Mouse (Mus musculus) kidney, embryonic 15.5 days (tissue): ENCODE measurements around the gene Psmb11. TPM values are rescaled to one million over a fixed set of nuclear protein-coding genes. Genes with fewer than 3 reads are reported as not detected.

Experiments used
- ATAC-seq: fragments of 200-750 bp; cut with Nextera tagmentation; replicated peaks from 2 replicates; pipeline ENCODE4 v1.8.0; 2017; ENCODE audit warnings: moderate TSS enrichment; ENCODE audit not compliant: low FRiP score
- H3K27ac ChIP-seq: fragments of 300-500 bp; sonication (generic); 2 replicates; pipeline ENCODE4 v1.5.1; 2015; ENCODE audit warnings: mild to moderate bottlenecking, inconsistent platforms
- H3K27me3 ChIP-seq: fragments of 300-500 bp; sonication (generic); 2 replicates; pipeline ENCODE4 v1.6.1; 2015; ENCODE audit warnings: inconsistent platforms
- H3K36me3 ChIP-seq: fragments of 300-500 bp; sonication (generic); 2 replicates; pipeline ENCODE4 v1.6.1; 2015; ENCODE audit warnings: inconsistent platforms
- H3K4me1 ChIP-seq: fragments of 300-500 bp; sonication (generic); 2 replicates; pipeline ENCODE4 v1.6.1; 2015; ENCODE audit warnings: inconsistent platforms
- H3K4me2 ChIP-seq: fragments of 300-500 bp; sonication (generic); 2 replicates; pipeline ENCODE4 v1.6.1; 2015; ENCODE audit warnings: moderate library complexity, mild to moderate bottlenecking, inconsistent platforms
- H3K4me3 ChIP-seq: fragments of 300-500 bp; sonication (generic); replicated peaks from 2 replicates; pipeline ENCODE4 v1.5.1; 2015; ENCODE audit warnings: mild to moderate bottlenecking, inconsistent platforms
- H3K9ac ChIP-seq: fragments of 300-500 bp; sonication (generic); 2 replicates; pipeline ENCODE4 v1.6.1; 2015; ENCODE audit warnings: mild to moderate bottlenecking, inconsistent platforms
- H3K9me3 ChIP-seq: fragments of 300-500 bp; sonication (generic); replicated peaks from 2 replicates; pipeline ENCODE4 v1.6.1; 2016; ENCODE audit warnings: inconsistent platforms
- WGBS: fragments of 180-500 bp; shearing (Covaris S2); methylation state at CpG from one replicate; pipeline ENCODE4 v1.1.7; 2015; ENCODE audit warnings: mixed read lengths; 5-methylcytosine and 5-hydroxymethylcytosine counted together
- polyA plus RNA-seq: library from polyadenylated mRNA; unstranded; fragments of >200 nt; fragmentation: Nextera tagmentation; extraction: Ambion mirVana; gene quantifications from 2 replicates; pipeline ENCODE4 v1.2.1, GENCODE M21; 2015

The Psmb11 gene
- polyA plus RNA-seq, 1 experiment from 2014 or later = not detected

DNA sequence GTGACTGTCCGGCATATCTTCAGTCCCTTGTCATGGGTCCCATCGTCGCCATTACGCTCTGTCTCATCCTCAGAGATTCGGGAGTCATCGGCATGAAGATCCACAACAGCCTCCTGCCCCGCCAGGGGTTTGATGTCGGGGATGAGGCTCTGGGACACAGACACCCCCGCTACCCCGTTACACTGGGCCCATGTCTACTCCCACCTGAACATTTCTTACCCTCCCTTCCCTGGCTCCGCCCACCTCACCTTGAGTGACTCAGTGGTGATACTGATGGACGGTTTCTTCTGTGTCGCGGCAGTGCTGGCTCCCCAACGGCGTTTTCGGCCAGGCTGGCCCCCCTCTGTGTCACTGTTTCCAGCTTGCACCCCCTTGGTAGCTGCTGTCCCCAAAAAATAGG, 25.2 kb downstream of the Psmb11 start:
- H3K9me3 ChIP-seq = no peaks in the 10 kb centered on the region
- H3K4me3 ChIP-seq = no peak overlapping the region
- H3K36me3 ChIP-seq = peaks cover 91% of the 10 kb centered on the region
- H3K27me3 ChIP-seq = no peaks in the 10 kb centered on the region
- no peak overlapping the region for H3K4me2 ChIP-seq
- H3K27ac ChIP-seq = no peak overlapping the region
- H3K9ac ChIP-seq = no peak overlapping the region
- ATAC-seq = no peak
- WGBS = 92% methylated on average over 17 of the region's 17 CpGs
- peaks cover 28% of the 10 kb centered on the region for H3K4me1 ChIP-seq

DNA sequence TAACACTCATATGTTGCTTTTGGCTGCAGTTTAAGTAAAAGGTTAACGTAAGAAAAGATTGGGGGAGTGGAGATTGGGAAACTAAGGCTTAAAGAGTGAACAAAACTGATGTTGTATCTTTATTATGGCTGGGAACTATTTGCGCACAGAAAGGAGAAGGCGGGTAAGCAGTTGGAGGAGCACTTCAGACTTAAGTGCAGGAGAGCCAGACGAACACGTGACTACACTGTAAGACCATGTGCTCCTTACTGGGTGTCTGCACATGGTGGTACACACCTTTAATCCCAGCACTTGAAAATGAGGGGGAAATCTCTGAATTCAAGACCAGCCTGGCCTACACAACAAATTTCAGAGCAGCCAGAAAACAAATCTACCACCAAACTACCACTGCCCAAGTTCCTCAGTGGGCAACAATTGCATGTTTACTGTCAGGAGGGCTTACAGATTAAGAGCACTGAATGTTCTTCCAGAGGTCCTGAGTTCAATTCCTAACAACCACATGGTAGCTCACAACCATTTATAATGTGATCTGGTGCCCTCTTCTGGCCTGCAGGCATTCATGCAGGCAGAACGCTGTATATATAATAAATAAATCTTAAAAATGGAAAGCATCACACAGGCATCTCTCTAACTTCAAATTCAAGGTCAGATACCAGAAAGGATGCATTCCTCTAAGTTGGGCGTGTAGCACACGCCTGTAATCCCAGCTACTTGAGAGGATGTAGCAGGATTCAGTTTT, 25.8 kb downstream of the Psmb11 start:
- no peak overlapping the region for H3K9ac ChIP-seq
- H3K27ac ChIP-seq = no peak overlapping the region
- ATAC-seq = no peak
- no peaks in the 10 kb centered on the region for H3K9me3 ChIP-seq
- H3K4me3 ChIP-seq = no peak overlapping the region
- no peaks in the 10 kb centered on the region for H3K27me3 ChIP-seq
- no peak overlapping the region for H3K4me2 ChIP-seq
- H3K4me1 ChIP-seq = peaks cover 30% of the 10 kb centered on the region
- H3K36me3 ChIP-seq = peaks cover 96% of the 10 kb centered on the region
- WGBS = 89% methylated on average over 8 of the region's 8 CpGs

DNA sequence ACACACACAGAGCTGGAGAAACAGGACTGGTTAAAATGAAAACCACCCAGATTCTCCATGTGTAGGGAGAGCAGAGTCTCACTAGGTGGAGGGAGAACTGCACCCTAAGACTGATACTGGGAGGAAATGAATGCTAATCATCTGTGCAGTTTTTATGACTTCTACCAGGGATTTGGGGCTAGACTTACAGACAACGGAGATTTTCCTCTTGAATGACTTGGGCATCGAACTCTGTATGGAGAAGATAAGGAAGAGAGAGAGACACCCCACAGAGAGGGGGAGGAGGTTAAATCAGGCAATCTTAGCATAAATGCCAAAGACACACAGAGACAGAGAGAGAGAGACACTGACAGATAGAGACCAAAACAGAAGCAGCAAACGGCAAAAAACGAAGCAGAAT, 26.7 kb downstream of the Psmb11 start:
- 79% methylated on average over 4 of the region's 4 CpGs for WGBS
- no peak overlapping the region for H3K9ac ChIP-seq
- ATAC-seq = no peak
- H3K27me3 ChIP-seq = no peaks in the 10 kb centered on the region
- peaks cover 87% of the 10 kb centered on the region for H3K36me3 ChIP-seq
- H3K4me2 ChIP-seq = no peak overlapping the region
- no peak overlapping the region for H3K4me3 ChIP-seq
- H3K4me1 ChIP-seq = peaks cover 38% of the 10 kb centered on the region
- no peak overlapping the region for H3K27ac ChIP-seq
- H3K9me3 ChIP-seq = no peaks in the 10 kb centered on the region

DNA sequence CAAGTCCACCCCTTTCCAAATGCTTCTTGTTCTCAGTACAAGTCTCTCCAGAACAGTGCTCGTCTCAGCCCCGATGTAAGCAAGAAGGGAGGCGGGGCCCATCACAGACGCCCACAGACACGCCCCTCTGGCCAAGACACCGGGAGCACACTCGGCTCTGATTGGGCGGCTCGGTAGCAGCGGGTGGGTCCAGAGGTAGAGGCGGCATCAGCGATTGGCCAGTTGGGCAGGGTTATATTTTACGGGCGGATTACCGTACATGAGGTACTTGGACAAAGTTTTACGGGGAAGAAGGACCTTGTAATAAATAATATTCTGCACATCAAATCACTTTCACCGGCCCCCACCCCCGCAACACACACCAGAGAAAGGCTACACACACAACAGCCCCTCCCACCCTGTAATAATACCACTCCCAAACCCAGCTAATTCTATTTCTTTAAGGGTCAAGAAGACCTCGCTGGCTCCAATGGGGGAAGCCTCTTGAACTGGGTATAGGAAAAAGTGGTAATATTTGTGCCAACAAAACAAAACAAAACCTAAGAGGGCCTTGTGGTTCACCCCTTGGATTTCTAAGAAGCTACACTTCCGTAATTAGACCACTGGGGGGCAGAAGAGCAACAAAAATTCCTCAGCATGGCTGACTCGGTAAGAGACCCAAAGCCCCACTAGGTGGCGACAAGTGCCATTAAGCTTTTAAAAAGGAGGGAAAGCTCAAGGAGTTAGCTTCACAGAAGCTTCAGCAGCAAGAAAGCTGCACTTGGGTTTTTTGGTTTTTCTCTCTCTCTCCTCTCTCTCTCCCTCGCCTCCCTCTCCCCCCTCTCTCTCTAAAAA, 29.6 kb downstream of the Psmb11 start:
- ATAC-seq = peak; percentile 24
- Histone ChIP-seq H3K27ac (peak overlapping the region; percentile 88), H3K27me3 (no peaks in the 10 kb centered on the region), H3K36me3 (peaks cover 76% of the 10 kb centered on the region), H3K4me1 (peaks cover 49% of the 10 kb centered on the region), H3K9ac (no peak overlapping the region), H3K4me2 (no peak overlapping the region), H3K9me3 (no peaks in the 10 kb centered on the region), H3K4me3 (no peak overlapping the region)
- WGBS = 65% methylated on average over 23 of the region's 23 CpGs

DNA sequence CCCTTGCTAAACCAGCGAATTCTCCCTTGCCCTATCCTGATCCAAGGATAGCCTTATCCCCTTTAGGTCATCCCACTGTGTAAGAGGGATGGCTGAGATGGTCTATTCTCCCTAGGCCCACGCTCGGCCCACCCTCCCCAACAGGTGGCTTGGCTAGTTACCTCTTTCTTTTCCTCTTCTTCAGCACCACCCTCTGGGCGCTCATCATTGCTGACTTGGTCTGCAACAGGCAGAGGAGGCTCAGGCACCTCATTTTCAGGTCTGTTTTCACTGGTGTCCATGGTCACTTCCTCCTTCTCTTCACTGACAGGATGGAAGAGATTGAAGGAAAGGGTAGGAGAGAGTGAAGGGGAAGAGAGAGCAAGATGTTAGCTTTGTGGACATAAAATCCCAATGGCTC, 30.3 kb downstream of the Psmb11 start:
- H3K27ac ChIP-seq = peak overlapping the region; percentile 88
- peaks cover 49% of the 10 kb centered on the region for H3K4me1 ChIP-seq
- peaks cover 76% of the 10 kb centered on the region for H3K36me3 ChIP-seq
- peak overlapping the region; percentile 79 for H3K4me2 ChIP-seq
- 79% methylated on average over 4 of the region's 4 CpGs for WGBS
- H3K9me3 ChIP-seq = no peaks in the 10 kb centered on the region
- no peak for ATAC-seq
- peak overlapping the region; percentile 86 for H3K9ac ChIP-seq
- H3K4me3 ChIP-seq = 0 out of 2 replicates have a peak overlapping the region, but pooled peaks have one; percentile 71
- H3K27me3 ChIP-seq = no peaks in the 10 kb centered on the region

DNA sequence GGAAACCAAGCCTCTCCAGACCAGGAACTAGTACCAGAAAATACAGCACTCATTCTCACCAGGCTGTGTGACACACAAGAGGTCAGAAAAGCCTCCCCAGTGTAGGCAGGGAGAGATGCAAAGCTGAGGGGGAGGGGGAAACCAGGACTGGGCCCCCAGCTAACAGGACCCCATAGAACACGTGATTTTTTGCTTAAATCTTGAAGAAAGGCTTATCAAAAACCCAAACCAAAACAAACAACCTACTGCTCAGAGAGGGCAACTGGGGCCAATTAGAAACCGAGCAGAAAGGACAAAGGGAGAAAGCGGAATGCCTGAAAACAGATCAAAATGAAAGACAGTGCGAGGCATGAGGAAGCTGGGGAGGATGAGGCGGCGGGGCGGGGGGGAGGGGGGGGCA, 31.6 kb downstream of the Psmb11 start:
- H3K36me3 ChIP-seq = peaks cover 76% of the 10 kb centered on the region
- no peaks in the 10 kb centered on the region for H3K27me3 ChIP-seq

DNA sequence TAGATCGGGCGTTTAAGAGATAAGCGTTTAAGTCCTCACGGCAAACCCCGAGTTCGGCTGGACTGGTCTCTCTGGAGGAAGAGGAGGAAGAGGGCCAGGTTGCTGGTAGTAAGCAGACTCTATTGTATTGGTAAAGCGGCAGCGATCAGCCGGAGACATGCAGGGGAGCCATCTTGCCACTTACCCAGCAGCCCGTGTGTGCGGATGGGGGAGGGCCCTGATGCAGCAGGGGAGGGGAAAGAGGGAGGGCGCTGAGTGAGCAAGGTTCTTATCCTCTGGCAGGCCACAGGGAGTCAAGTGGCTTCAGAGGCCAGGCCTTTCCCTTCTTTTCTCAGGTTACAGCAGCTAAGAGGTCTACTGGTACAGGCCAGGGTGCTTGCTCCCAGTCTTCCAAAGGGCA, 32.3 kb downstream of the Psmb11 start:
- Histone ChIP-seq H3K9me3 (no peaks in the 10 kb centered on the region), H3K27me3 (no peaks in the 10 kb centered on the region), H3K27ac (peak overlapping the region; percentile 88), H3K4me3 (peak overlapping the region; percentile 71), H3K36me3 (peaks cover 76% of the 10 kb centered on the region), H3K4me1 (peaks cover 47% of the 10 kb centered on the region), H3K4me2 (peak overlapping the region; percentile 79), H3K9ac (peak overlapping the region; percentile 86)
- ATAC-seq = peak; percentile 92
- WGBS = 0% methylated on average over 12 of the region's 12 CpGs

More for the DNA sequence above, 31.6 kb downstream of the Psmb11 start:
- Histone ChIP-seq H3K9me3 (no peaks in the 10 kb centered on the region), H3K9ac (peak overlapping the region; percentile 86), H3K4me1 (peaks cover 49% of the 10 kb centered on the region), H3K27ac (peak overlapping the region; percentile 88), H3K4me2 (peak overlapping the region; percentile 79), H3K4me3 (peak overlapping the region; percentile 71)
- no peak for ATAC-seq
- WGBS = 0% methylated on average over 7 of the region's 7 CpGs

DNA sequence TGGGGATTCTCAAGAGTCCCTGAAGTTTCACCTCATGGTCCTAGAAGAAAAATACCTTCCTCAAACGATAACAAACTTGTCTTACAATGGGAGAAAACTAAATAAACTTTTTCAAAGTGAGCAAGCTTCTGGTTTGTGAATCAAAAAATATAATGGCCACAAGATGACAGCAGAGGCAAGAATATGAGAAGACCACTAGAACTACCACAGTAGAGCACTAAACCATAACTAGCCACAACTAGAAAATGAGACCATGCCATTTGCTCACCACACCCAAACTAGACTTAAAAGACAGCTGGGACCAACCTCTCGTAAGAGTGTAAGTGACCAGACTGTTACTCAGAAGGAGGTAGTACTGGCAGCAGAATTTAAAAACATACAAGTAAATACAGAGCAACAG, 38.8 kb downstream of the Psmb11 start:
- WGBS = 88% methylated on average over 2 of the region's 2 CpGs
- H3K27me3 ChIP-seq = no peaks in the 10 kb centered on the region
- H3K4me1 ChIP-seq = no peaks in the 10 kb centered on the region
- no peak overlapping the region for H3K4me2 ChIP-seq
- no peak overlapping the region for H3K9ac ChIP-seq
- ATAC-seq = no peak
- no peak overlapping the region for H3K4me3 ChIP-seq
- H3K27ac ChIP-seq = no peak overlapping the region
- no peaks in the 10 kb centered on the region for H3K9me3 ChIP-seq
- peaks cover 100% of the 10 kb centered on the region for H3K36me3 ChIP-seq

DNA sequence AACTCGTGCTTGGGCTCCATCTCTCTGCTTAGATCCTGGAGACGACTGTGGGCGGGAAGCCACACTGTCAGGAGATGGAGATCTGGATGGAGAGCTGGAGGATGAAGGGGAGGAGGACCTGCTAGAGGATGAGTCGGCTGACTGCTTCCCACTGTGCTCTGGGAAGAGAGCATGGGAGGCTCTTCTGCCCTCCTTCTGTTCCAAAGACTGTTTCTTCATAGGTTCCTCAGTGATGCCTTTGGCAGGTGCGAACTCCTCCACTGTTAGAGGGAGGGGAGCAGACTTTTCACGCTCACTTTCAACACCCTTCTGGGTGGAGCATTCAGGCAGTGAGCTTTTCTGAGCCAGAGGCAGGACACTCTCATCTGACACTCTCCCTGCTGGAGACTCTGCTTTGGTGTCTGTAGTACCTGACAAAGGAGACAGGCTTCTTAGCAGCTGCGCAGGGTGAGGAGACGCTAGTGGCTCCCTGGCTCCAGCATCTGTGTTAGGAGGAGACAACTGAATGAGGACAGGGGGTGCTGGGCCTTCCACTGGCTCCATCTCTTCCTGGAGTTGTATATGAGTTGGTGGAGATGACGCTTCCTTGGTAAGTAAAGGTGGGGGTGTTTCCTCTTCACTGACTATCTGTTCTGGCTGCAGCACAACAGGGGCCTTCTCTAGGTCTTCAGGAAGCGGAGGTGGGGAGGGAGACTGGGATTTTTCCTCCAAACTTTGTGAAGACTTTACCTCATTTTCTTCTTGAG, 43.4 kb downstream of the Psmb11 start:
- no peaks in the 10 kb centered on the region for H3K27me3 ChIP-seq
- H3K4me1 ChIP-seq = no peaks in the 10 kb centered on the region
- no peaks in the 10 kb centered on the region for H3K9me3 ChIP-seq
- no peak overlapping the region for H3K4me3 ChIP-seq
- H3K9ac ChIP-seq = no peak overlapping the region
- WGBS = 86% methylated on average over 10 of the region's 10 CpGs
- no peak for ATAC-seq
- no peak overlapping the region for H3K4me2 ChIP-seq
- peaks cover 97% of the 10 kb centered on the region for H3K36me3 ChIP-seq
- H3K27ac ChIP-seq = no peak overlapping the region

DNA sequence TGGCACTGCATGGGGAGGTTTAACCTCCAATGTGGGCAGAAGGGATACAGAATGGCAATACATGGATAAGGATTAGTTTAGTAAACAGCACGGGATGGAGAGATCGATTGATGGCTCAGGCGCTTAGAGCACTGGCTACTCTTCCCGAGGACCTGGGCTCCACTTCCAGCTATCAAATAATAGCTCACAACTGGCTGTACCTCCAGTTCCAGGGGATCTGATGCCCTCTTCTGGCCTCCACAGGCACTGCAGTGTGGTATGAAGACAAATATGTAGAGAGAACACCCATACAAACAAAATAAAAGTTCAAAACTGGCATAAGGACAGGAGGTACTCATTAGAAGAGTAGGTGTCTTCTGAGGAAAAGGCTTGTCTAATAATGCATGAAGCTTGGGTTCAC, 48.1 kb downstream of the Psmb11 start:
- WGBS = 85% methylated on average over 4 of the region's 4 CpGs
- Histone ChIP-seq H3K9ac (no peak overlapping the region), H3K27me3 (no peaks in the 10 kb centered on the region), H3K4me3 (no peak overlapping the region), H3K36me3 (peaks cover 89% of the 10 kb centered on the region), H3K4me2 (no peak overlapping the region), H3K9me3 (no peaks in the 10 kb centered on the region), H3K4me1 (no peaks in the 10 kb centered on the region), H3K27ac (no peak overlapping the region)
- ATAC-seq = no peak

DNA sequence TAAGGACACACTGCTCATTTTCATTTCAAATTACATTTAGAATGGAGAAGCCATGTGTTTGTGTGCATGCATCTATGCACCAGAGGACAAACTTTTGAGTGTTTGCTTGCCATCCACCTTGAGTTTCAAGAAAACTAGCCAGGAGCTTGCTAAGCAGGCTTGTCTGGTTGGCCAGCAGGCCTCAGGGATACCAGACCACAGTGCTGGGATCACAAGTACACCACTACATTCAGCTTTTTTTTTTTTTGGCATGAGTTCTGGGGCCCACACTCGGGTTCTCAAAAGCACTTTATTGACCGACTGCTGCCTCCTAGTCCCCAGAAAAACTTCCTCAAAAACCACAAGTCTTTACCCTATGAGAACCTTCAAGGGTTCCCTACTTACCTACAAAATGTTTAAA, 53.1 kb downstream of the Psmb11 start:
- H3K9me3 ChIP-seq = no peaks in the 10 kb centered on the region
- H3K27me3 ChIP-seq = no peaks in the 10 kb centered on the region
- 71% methylated on average over 2 of the region's 2 CpGs for WGBS
- no peaks in the 10 kb centered on the region for H3K4me1 ChIP-seq
- no peak overlapping the region for H3K4me3 ChIP-seq
- H3K9ac ChIP-seq = no peak overlapping the region
- ATAC-seq = no peak
- no peak overlapping the region for H3K4me2 ChIP-seq
- peaks cover 88% of the 10 kb centered on the region for H3K36me3 ChIP-seq
- no peak overlapping the region for H3K27ac ChIP-seq

DNA sequence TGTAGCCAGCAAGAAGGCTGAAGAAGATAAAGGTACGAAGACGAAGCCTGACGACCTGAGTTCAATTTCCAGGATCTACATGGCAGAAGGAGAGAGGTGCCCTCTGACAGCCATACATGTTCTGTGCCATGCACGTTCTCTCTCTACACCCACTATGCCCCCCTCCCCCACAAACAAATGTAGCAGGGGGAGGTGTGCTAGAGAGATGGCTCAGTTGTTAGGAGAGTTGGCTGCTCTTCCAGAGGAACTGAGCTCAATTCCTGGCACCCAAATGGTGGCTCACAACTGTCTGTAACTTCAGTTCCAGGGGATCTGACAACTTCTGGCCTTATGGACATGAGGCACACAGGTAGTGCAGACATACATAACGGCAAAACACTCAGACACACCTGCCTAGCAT, 55.1 kb downstream of the Psmb11 start:
- H3K36me3 ChIP-seq = peaks cover 87% of the 10 kb centered on the region
- no peaks in the 10 kb centered on the region for H3K27me3 ChIP-seq
- H3K9me3 ChIP-seq = no peaks in the 10 kb centered on the region
- H3K4me2 ChIP-seq = no peak overlapping the region
- WGBS = 87% methylated on average over 5 of the region's 5 CpGs
- no peaks in the 10 kb centered on the region for H3K4me1 ChIP-seq
- no peak overlapping the region for H3K9ac ChIP-seq
- H3K27ac ChIP-seq = no peak overlapping the region
- no peak overlapping the region for H3K4me3 ChIP-seq
- no peak for ATAC-seq
